Mouse (Mus musculus) common myeloid progenitor, adult 5-6 weeks (primary cell): ENCODE results near the gene RPS10-NUDT3. TPM values are rescaled to one million over a fixed set of nuclear protein-coding genes. Genes with fewer than 3 reads are reported as not detected.

ENCODE experiments used
- total RNA-seq: library from RNA; stranded (forward); fragments of 200-1000, 187-1606 nt; gene quantifications from 2 replicates; pipeline ENCODE4 v1.2.3, GENCODE M21; 2017

RPS10-NUDT3 gene
- total RNA-seq, 1 experiment from 2014 or later, result not detected

Other genes starting within 250 kb of the RPS10-NUDT3 start
- 0.05 TPM in 1 of 2 replicates, not detected in the other for gene Grm4, start 113.8 kb downstream of the RPS10-NUDT3 start, total RNA-seq
- gene Hmga1, start 78.7 kb downstream of the RPS10-NUDT3 start, total RNA-seq, result 141 and 203 TPM in 2 replicates
- 19.0 and 22.6 TPM in 2 replicates for gene AI413582, start 69.5 kb downstream of the RPS10-NUDT3 start, total RNA-seq
- gene Nudt3, start 11.7 kb downstream of the RPS10-NUDT3 start, total RNA-seq, result 113 TPM in 2 replicates
- 2,180 and 2,411 TPM in 2 replicates for gene Rps10, start 1.4 kb upstream of the RPS10-NUDT3 start, total RNA-seq
- gene Pacsin1, start 20.3 kb upstream of the RPS10-NUDT3 start, total RNA-seq, result not detected in 2 replicates
- gene Spdef, start 93.7 kb upstream of the RPS10-NUDT3 start, total RNA-seq, result not detected in 2 replicates
- gene D17Wsu92e, start 185.4 kb upstream of the RPS10-NUDT3 start, total RNA-seq, result 59.1 and 69.4 TPM in 2 replicates
- 116 and 132 TPM in 2 replicates for gene Snrpc, start 202.9 kb upstream of the RPS10-NUDT3 start, total RNA-seq
- 10.5 and 13.1 TPM in 2 replicates for gene Uhrf1bp1, start 221.2 kb upstream of the RPS10-NUDT3 start, total RNA-seq